In the genomic region with DNA sequence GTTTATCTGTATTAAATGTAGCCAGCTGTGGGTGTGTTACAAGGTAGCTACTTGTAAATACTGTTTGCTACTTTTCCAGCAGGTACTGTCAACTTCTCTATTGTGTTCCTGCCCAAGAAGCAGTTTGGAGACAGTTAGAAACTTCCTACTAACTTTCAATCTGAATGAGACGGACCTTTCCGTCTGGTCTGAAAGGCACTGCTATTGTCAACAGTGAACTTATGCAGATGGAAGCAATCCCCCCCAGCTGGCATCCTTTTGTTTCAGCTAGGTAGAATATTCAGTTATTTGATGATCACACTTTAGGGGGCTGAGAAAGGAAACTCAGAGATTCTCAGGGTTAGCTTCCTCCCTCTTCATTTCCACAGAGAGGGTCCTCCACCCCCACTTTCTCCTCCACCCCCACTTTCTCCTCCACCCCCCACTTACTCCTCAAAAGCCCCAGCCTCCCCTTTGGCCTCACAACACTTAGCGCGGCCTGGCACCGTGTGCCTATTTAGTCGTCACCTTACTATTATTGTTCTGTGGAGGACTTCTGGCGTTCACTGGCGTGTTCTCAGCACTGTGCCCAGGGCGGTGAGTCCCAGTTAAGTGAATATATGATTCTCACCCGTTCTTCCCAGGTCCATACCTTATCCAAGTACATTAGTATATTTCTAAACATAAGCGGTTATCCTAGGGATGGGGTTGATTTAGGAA, we compare ENCODE assay signal across 15 mouse cellular contexts.
DNase-seq lines count a peak whose midpoint lies in the region; ATAC-seq and TF ChIP-seq lines count a peak whose summit lies in the region.
"Had no signal": no experiment of that assay in that cellular context is flagged by ENCODE, and none has a peak within 500 bp of the region (broad histone marks: within the 10 kb centered on the region; RNA-seq: fewer than 3 reads in every experiment).

No protein-coding gene starts in this region.

- H3K27me3 ChIP-seq in limb, embryonic 12.5 days = peaks cover 3% of the 10 kb centered on the region
- H3K27me3 ChIP-seq in limb, embryonic 10.5 days (ENCODE audit: low read depth, poor library complexity, severe bottlenecking) = peaks cover 37% of the 10 kb centered on the region
- H3K27me3 ChIP-seq in MEL (ENCODE audit: control insufficient read depth in 1 of 2, insufficient read depth in 2 of 2, low read length in 2 of 2) = no peaks in the 10 kb centered on the region; a peak in 2 of 4 replicates
- no peaks in the 10 kb centered on the region for H3K27me3 ChIP-seq in embryonic facial prominence, embryonic 14.5 days (replicated peaks; ENCODE audit: control insufficient read depth, insufficient read depth, low read length)
- H3K27me3 ChIP-seq in heart, postnatal 0 days (ENCODE audit: control insufficient read depth, insufficient read depth, low read length) = no peaks in the 10 kb centered on the region
- H3K27me3 ChIP-seq: Patski had no signal

- no peak for TF ChIP-seq EP300 in MEL (IDR thresholded peaks at IDR 0.05; ENCODE audit: low read depth in 1 of 2, low read length in 2 of 2)
- peak; percentile 44; the same call in 1 of the 2 replicates for TF ChIP-seq EP300 in heart, postnatal 0 days (IDR thresholded peaks at IDR 0.05; ENCODE audit: low read depth)

- H3K36me3 ChIP-seq in limb, embryonic 12.5 days = no peaks in the 10 kb centered on the region
- H3K36me3 ChIP-seq in limb, embryonic 10.5 days = peaks cover 4% of the 10 kb centered on the region; the same call in 1 of the 2 replicates
- peaks cover 0 to 22% of the 10 kb centered on the region in 2 experiments; a peak in 2 of 4 replicates for H3K36me3 ChIP-seq in MEL (ENCODE audit: control insufficient read depth in 1 of 2, insufficient read depth in 2 of 2, low read length in 2 of 2)
- no peaks in the 10 kb centered on the region for H3K36me3 ChIP-seq in embryonic facial prominence, embryonic 14.5 days (ENCODE audit: control insufficient read depth, insufficient read depth, low read length)
- H3K36me3 ChIP-seq in heart, postnatal 0 days (replicated peaks; ENCODE audit: control insufficient read depth, insufficient read depth, low read length) = no peaks in the 10 kb centered on the region

- TF ChIP-seq POLR2A in MEL (IDR thresholded peaks at IDR 0.05; ENCODE audit: control insufficient read depth in 1 of 2, insufficient read depth in 1 of 2, low read depth in 1 of 2, low read length in 2 of 2, poor library complexity in 1 of 2) = no peak

- no peaks in the 10 kb centered on the region for H3K79me2 ChIP-seq in MEL (ENCODE audit: control insufficient read depth, insufficient read depth, low read length, poor library complexity)

- no peak for ATAC-seq in limb, embryonic 12.5 days (ENCODE audit: insufficient number of reproducible peaks, insufficient read depth, low FRiP score, low TSS enrichment, low read depth)
- ATAC-seq in embryonic facial prominence, embryonic 14.5 days (ENCODE audit: low read depth) = no peak
- ATAC-seq in heart, postnatal 0 days (ENCODE audit: insufficient read depth, low read depth) = no peak
- ATAC-seq: CD4-positive, CD25-positive, alpha-beta regulatory T cell, adult 4 months; Patski had no signal

- H3K4me3 ChIP-seq in limb, embryonic 12.5 days (replicated peaks) = no peak overlapping the region
- no peak overlapping the region for H3K4me3 ChIP-seq in limb, embryonic 10.5 days
- H3K4me3 ChIP-seq in MEL (ENCODE audit: control insufficient read depth in 1 of 2, insufficient read depth in 1 of 2, low read depth in 2 of 2, low read length in 2 of 2) = no peak overlapping the region
- no peak overlapping the region for H3K4me3 ChIP-seq in embryonic facial prominence, embryonic 14.5 days (ENCODE audit: low read depth, low read length)
- H3K4me3 ChIP-seq in heart, postnatal 0 days (ENCODE audit: low read depth, low read length) = no peak overlapping the region

- WGBS in limb, embryonic 12.5 days = 43% methylated on average over 11 of the region's 11 CpGs
- 34% methylated on average over 11 of the region's 11 CpGs for WGBS in limb, embryonic 10.5 days
- WGBS in embryonic facial prominence, embryonic 14.5 days = 51% methylated on average over 11 of the region's 11 CpGs
- WGBS in heart, postnatal 0 days = 24% methylated on average over 11 of the region's 11 CpGs

- 0 out of 2 replicates have a peak overlapping the region, but pooled peaks have one; percentile 35 for H3K27ac ChIP-seq in limb, embryonic 12.5 days
- H3K27ac ChIP-seq in limb, embryonic 10.5 days = no peak overlapping the region
- no peak overlapping the region for H3K27ac ChIP-seq in MEL (ENCODE audit: control insufficient read depth, low read depth, low read length)
- H3K27ac ChIP-seq in embryonic facial prominence, embryonic 14.5 days (replicated peaks; ENCODE audit: low read depth, low read length) = no peak overlapping the region; the same call in 1 of the 2 replicates
- peak overlapping the region; percentile 100 for H3K27ac ChIP-seq in heart, postnatal 0 days (ENCODE audit: low read depth)
- H3K27ac ChIP-seq: hindbrain, embryonic 14.5 days had no signal

- no peak overlapping the region for H3K9ac ChIP-seq in limb, embryonic 12.5 days (replicated peaks)
- H3K9ac ChIP-seq in MEL (ENCODE audit: control insufficient read depth, low read depth, low read length, poor library complexity, severe bottlenecking) = no peak overlapping the region
- H3K9ac ChIP-seq in embryonic facial prominence, embryonic 14.5 days (ENCODE audit: low read depth, low read length) = no peak overlapping the region
- no peak overlapping the region for H3K9ac ChIP-seq in heart, postnatal 0 days (replicated peaks; ENCODE audit: low read depth, low read length)
- H3K9ac ChIP-seq: hindbrain, embryonic 14.5 days had no signal

- H3K9me3 ChIP-seq in limb, embryonic 12.5 days = no peaks in the 10 kb centered on the region
- no peaks in the 10 kb centered on the region for H3K9me3 ChIP-seq in limb, embryonic 10.5 days (replicated peaks)
- no peaks in the 10 kb centered on the region for H3K9me3 ChIP-seq in MEL (replicated peaks; ENCODE audit: insufficient read depth, low read length)
- no peaks in the 10 kb centered on the region for H3K9me3 ChIP-seq in embryonic facial prominence, embryonic 14.5 days (ENCODE audit: control insufficient read depth, low read length)
- no peaks in the 10 kb centered on the region for H3K9me3 ChIP-seq in heart, postnatal 0 days (replicated peaks; ENCODE audit: control insufficient read depth, low read length)

- no peak for TF ChIP-seq RAD21 in MEL (IDR thresholded peaks at IDR 0.05; ENCODE audit: low read depth, low read length)

- no peak for DNase-seq in limb, embryonic 10.5 days (ENCODE audit: low spot score)
- peak; percentile 15 for DNase-seq in MEL (ENCODE audit: low read depth, low spot score)
- DNase-seq in embryonic facial prominence, embryonic 14.5 days (ENCODE audit: low spot score) = no peak
- peak; percentile 65 for DNase-seq in heart, postnatal 0 days (ENCODE audit: low spot score)
- no peak for DNase-seq in yolk sac, embryonic 10.5 days (ENCODE audit: low spot score)
- DNase-seq in left cerebral cortex, adult 8-10 months (ENCODE audit: low spot score in 2 of 2) = no peak
- DNase-seq: cerebellum, adult 8-10 months; gastrocnemius, postnatal 25 days; kidney, adult 11 months; right cerebral cortex, adult 18-20 months; spleen, adult 18-20 months had no signal

- H3K4me1 ChIP-seq in limb, embryonic 12.5 days (replicated peaks) = peaks cover 55% of the 10 kb centered on the region
- H3K4me1 ChIP-seq in limb, embryonic 10.5 days = peaks cover 63% of the 10 kb centered on the region
- H3K4me1 ChIP-seq in MEL (ENCODE audit: control insufficient read depth in 1 of 2, insufficient read depth in 2 of 2, low read length in 2 of 2) = peaks cover 2 to 15% of the 10 kb centered on the region in 2 experiments; a peak in 3 of 4 replicates
- peaks cover 30% of the 10 kb centered on the region for H3K4me1 ChIP-seq in embryonic facial prominence, embryonic 14.5 days (ENCODE audit: control insufficient read depth, insufficient read depth, low read length)
- H3K4me1 ChIP-seq in heart, postnatal 0 days (ENCODE audit: control insufficient read depth, insufficient read depth) = peaks cover 54% of the 10 kb centered on the region

- TF ChIP-seq CTCF in MEL (IDR thresholded peaks at IDR 0.05 in 2 of 3, conservative IDR thresholded peaks at IDR 0.05 in 1 of 3; ENCODE audit: control insufficient read depth in 1 of 3, insufficient read depth in 1 of 3, low read depth in 2 of 3, low read length in 3 of 3, poor library complexity in 1 of 3, severe bottlenecking in 1 of 3) = no peak
- TF ChIP-seq CTCF in heart, postnatal 0 days (IDR thresholded peaks at IDR 0.05; ENCODE audit: low read depth) = no peak

- 0 out of 2 replicates have a peak overlapping the region, but pooled peaks have one; percentile 94 for H3K4me2 ChIP-seq in limb, embryonic 12.5 days
- H3K4me2 ChIP-seq in embryonic facial prominence, embryonic 14.5 days (ENCODE audit: low read depth, low read length) = 0 out of 2 replicates have a peak overlapping the region, but pooled peaks have one; percentile 93
- 0 out of 2 replicates have a peak overlapping the region, but pooled peaks have one; percentile 85 for H3K4me2 ChIP-seq in heart, postnatal 0 days (ENCODE audit: low read depth, low read length)
- H3K4me2 ChIP-seq: hindbrain, embryonic 14.5 days had no signal

TF ChIP-seq in MEL, 35 proteins besides CTCF, POLR2A, EP300 and RAD21 (continues in another document):
- no peak for TF ChIP-seq POLR2AphosphoS2 (IDR thresholded peaks at IDR 0.05; ENCODE audit: low read length)
- no peak for TF ChIP-seq SIN3A (IDR thresholded peaks at IDR 0.05; ENCODE audit: low read length)
- no peak for TF ChIP-seq MEF2A (IDR thresholded peaks at IDR 0.05; ENCODE audit: extremely low read depth, insufficient replicate concordance, low read depth, low read length, poor library complexity, severe bottlenecking)
- no peak for TF ChIP-seq ELF1 (IDR thresholded peaks at IDR 0.05; ENCODE audit: low read depth, low read length)
- no peak for TF ChIP-seq MAZ (IDR thresholded peaks at IDR 0.05; ENCODE audit: low read depth, low read length)
- no peak for TF ChIP-seq USF1 (IDR thresholded peaks at IDR 0.05; ENCODE audit: low read depth, low read length)
- no peak for TF ChIP-seq ZKSCAN1 (IDR thresholded peaks at IDR 0.05; ENCODE audit: low read depth, low read length)
- TF ChIP-seq TCF12 (IDR thresholded peaks at IDR 0.05; ENCODE audit: low read depth, low read length) = no peak
- TF ChIP-seq BHLHE40 (IDR thresholded peaks at IDR 0.05; ENCODE audit: borderline replicate concordance, low read depth, low read length) = no peak
- TF ChIP-seq CHD2 (IDR thresholded peaks at IDR 0.05; ENCODE audit: low read length) = no peak
- no peak for TF ChIP-seq GATA1 (IDR thresholded peaks at IDR 0.05; ENCODE audit: low read depth, low read length)
- no peak for TF ChIP-seq UBTF (IDR thresholded peaks at IDR 0.05; ENCODE audit: borderline replicate concordance, insufficient read depth, low read depth, low read length)
- TF ChIP-seq MAFK (IDR thresholded peaks at IDR 0.05; ENCODE audit: borderline replicate concordance, low read depth, low read length) = no peak
- TF ChIP-seq KAT2A (conservative IDR thresholded peaks at IDR 0.05; ENCODE audit: low read depth, low read length) = no peak
- no peak for TF ChIP-seq MYB (IDR thresholded peaks at IDR 0.05; ENCODE audit: low read depth, low read length)
- TF ChIP-seq POLR2AphosphoS5 (IDR thresholded peaks at IDR 0.05; ENCODE audit: borderline replicate concordance, low read depth, low read length) = no peak

Comparison
In these comparisons a context has a peak if more than half of its experiments do, and no peak if none do; other contexts are left out.
1. H3K27ac ChIP-seq: peak in limb, embryonic 12.5 days (single experiment) and heart, postnatal 0 days (single experiment); none in limb, embryonic 10.5 days (single experiment), MEL (single experiment) and embryonic facial prominence, embryonic 14.5 days (single experiment).
2. DNase-seq: peak in MEL (single experiment) and heart, postnatal 0 days (single experiment); none in limb, embryonic 10.5 days (single experiment), embryonic facial prominence, embryonic 14.5 days (single experiment), yolk sac, embryonic 10.5 days (single experiment) and left cerebral cortex, adult 8-10 months (0 of 2).
3. Peak in every context shown above with its lines, with median percentiles within 50 percentile points of each other: H3K4me2 ChIP-seq.